8 mouse cellular contexts compared by ENCODE assay signal in genomic region chr8:111062072-111062757, GRCm38 (mm10). TPM values are rescaled to one million over a fixed set of nuclear protein-coding genes. Genes with fewer than 3 reads are reported as not detected.
DNase-seq lines count a peak whose midpoint lies in the region; ATAC-seq lines count a peak whose summit lies in the region.

No protein-coding gene starts in this region.

- H3K4me3 ChIP-seq in hindbrain, embryonic 16.5 days (ENCODE audit: low read length), result peak overlapping the region; percentile 55

- under 1% methylated on average over 27 of the region's 27 CpGs for WGBS in hindbrain, embryonic 16.5 days

- peak; percentile 83 for DNase-seq in WW6 (ENCODE audit: low read depth, low spot score)
- peak; percentile 88 to 95 for DNase-seq in cerebellum, postnatal 4 days (ENCODE audit: low spot score in 2 of 2)
- peak; percentile 86 for DNase-seq in gastrocnemius, adult 18-20 months (ENCODE audit: low spot score)
- peak; percentile 94 to 98 for DNase-seq in left cerebral cortex, adult 18-20 months (ENCODE audit: low spot score in 2 of 2)
- DNase-seq in lung, postnatal 4 days, result peak; percentile 81 to 91
- DNase-seq in retina, postnatal 1 day, result peak; percentile 94
- DNase-seq in thymus, postnatal 4 days, result peak; percentile 91

- no peaks in the 10 kb centered on the region for H3K9me3 ChIP-seq in hindbrain, embryonic 16.5 days (ENCODE audit: control insufficient read depth, low read length)

- no peaks in the 10 kb centered on the region for H3K27me3 ChIP-seq in hindbrain, embryonic 16.5 days (replicated peaks; ENCODE audit: control insufficient read depth, insufficient read depth, low read length)

- peaks cover 17% of the 10 kb centered on the region for H3K4me1 ChIP-seq in hindbrain, embryonic 16.5 days (ENCODE audit: control insufficient read depth, insufficient read depth, low read depth, low read length)

- H3K4me2 ChIP-seq in hindbrain, embryonic 16.5 days (ENCODE audit: low read length), result peak overlapping the region; percentile 75

- peak; percentile 94 for ATAC-seq in hindbrain, embryonic 16.5 days

- H3K36me3 ChIP-seq in hindbrain, embryonic 16.5 days (ENCODE audit: control insufficient read depth, insufficient read depth, low read length), result no peaks in the 10 kb centered on the region; the same call in 1 of the 2 replicates

- H3K9ac ChIP-seq in hindbrain, embryonic 16.5 days (ENCODE audit: low read depth, low read length), result peak overlapping the region; percentile 58

- H3K27ac ChIP-seq in hindbrain, embryonic 16.5 days (ENCODE audit: low read depth, low read length), result peak overlapping the region; percentile 72

RNA-seq across cellular contexts. Expression of gene Exosc6, which starts 6.1 kb away (rescaled TPM):
- total RNA-seq in gastrocnemius, adult 18-20 months (2021), result not detected
- not detected in 2 replicates for polyA plus RNA-seq in hindbrain, embryonic 16.5 days (2015; fragmentation: Nextera tagmentation; extraction: Ambion mirVana)
- total RNA-seq in left cerebral cortex, adult 18-20 months (2021), result not detected

RNA-seq across cellular contexts. Expression of gene Aars, which starts 29.3 kb away (rescaled TPM):
- total RNA-seq in gastrocnemius, adult 18-20 months (2021), result 10 to 100 TPM; 43.1 to 54.1 TPM
- 92.2 and 94.7 TPM in 2 replicates for polyA plus RNA-seq in hindbrain, embryonic 16.5 days (2015; fragmentation: Nextera tagmentation; extraction: Ambion mirVana)
- 100 to 1,000 TPM in 1 of 2 experiments, 10 to 100 TPM in 1; 94.0 to 102 TPM for total RNA-seq in left cerebral cortex, adult 18-20 months (2021)

RNA-seq across cellular contexts. Expression of gene Clec18a, which starts 30.0 kb away (rescaled TPM):
- under 1 TPM; 0.38 to 0.62 TPM for total RNA-seq in gastrocnemius, adult 18-20 months (2021)
- 0.49 and 0.65 TPM in 2 replicates for polyA plus RNA-seq in hindbrain, embryonic 16.5 days (2015; fragmentation: Nextera tagmentation; extraction: Ambion mirVana)
- total RNA-seq in left cerebral cortex, adult 18-20 months (2021), result 1 to 10 TPM; 3.6 to 5.5 TPM

RNA-seq across cellular contexts. Expression of gene Ddx19b, which starts 30.7 kb away (rescaled TPM):
- total RNA-seq in gastrocnemius, adult 18-20 months (2021), result 10 to 100 TPM; 10.8 to 11.7 TPM
- polyA plus RNA-seq in hindbrain, embryonic 16.5 days (2015; fragmentation: Nextera tagmentation; extraction: Ambion mirVana), result 6.7 and 6.9 TPM in 2 replicates
- 10 to 100 TPM; 21.2 to 22.5 TPM for total RNA-seq in left cerebral cortex, adult 18-20 months (2021)

RNA-seq across cellular contexts. Expression of gene Pdpr, which starts 32.2 kb away (rescaled TPM):
- 100 to 1,000 TPM; 115 to 127 TPM for total RNA-seq in gastrocnemius, adult 18-20 months (2021)
- 9.5 and 10.5 TPM in 2 replicates for polyA plus RNA-seq in hindbrain, embryonic 16.5 days (2015; fragmentation: Nextera tagmentation; extraction: Ambion mirVana)
- 10 to 100 TPM; 28.0 to 29.3 TPM for total RNA-seq in left cerebral cortex, adult 18-20 months (2021)

Comparison
In these comparisons a context has a peak if more than half of its experiments do, and no peak if none do; other contexts are left out.
1. Peak in every context shown above with its lines: DNase-seq, ATAC-seq, H3K4me3 ChIP-seq and H3K27ac ChIP-seq.